Mouse (Mus musculus): ENCODE measurements around the gene Psmc5. TPM values are rescaled to one million over a fixed set of nuclear protein-coding genes. Genes with fewer than 3 reads are reported as not detected.

The Psmc5 gene
- polyA plus RNA-seq, 1 experiment from 2014 or later, result 381 TPM

GRCm38 (mm10) chr11:106255174-106255573, 780 bp upstream of the Psmc5 start:
- ATAC-seq (ENCODE audit: low FRiP score, low read depth), result no peak

GRCm38 (mm10) chr11:106256775-106257174, 821 bp downstream of the Psmc5 start:
- no peaks in the 10 kb centered on the region for H3K9me3 ChIP-seq
- 74% methylated on average over 5 of the region's 5 CpGs for WGBS
- H3K36me3 ChIP-seq, result peaks cover 54% of the 10 kb centered on the region
- H3K27ac ChIP-seq, result no peak overlapping the region
- no peak for ATAC-seq (ENCODE audit: low FRiP score, low read depth)
- peak overlapping the region; percentile 82 for H3K4me3 ChIP-seq
- H3K4me1 ChIP-seq, result peaks cover 20% of the 10 kb centered on the region
- peak overlapping the region; percentile 96 for H3K4me2 ChIP-seq (replicated peaks)
- H3K27me3 ChIP-seq (replicated peaks), result no peaks in the 10 kb centered on the region
- H3K9ac ChIP-seq, result 0 out of 2 replicates have a peak overlapping the region, but pooled peaks have one; percentile 38

More at GRCm38 (mm10) chr11:106255174-106255573, 780 bp upstream of the Psmc5 start:
- H3K4me1 ChIP-seq, result peaks cover 20% of the 10 kb centered on the region
- peaks cover 56% of the 10 kb centered on the region for H3K36me3 ChIP-seq
- H3K9ac ChIP-seq, result peak overlapping the region; percentile 75
- H3K27ac ChIP-seq, result no peak overlapping the region
- peak overlapping the region; percentile 82 for H3K4me3 ChIP-seq
- no peaks in the 10 kb centered on the region for H3K9me3 ChIP-seq
- H3K4me2 ChIP-seq (replicated peaks), result peak overlapping the region; percentile 96
- WGBS, result 4% methylated on average over 22 of the region's 22 CpGs
- H3K27me3 ChIP-seq (replicated peaks), result no peaks in the 10 kb centered on the region

GRCm38 (mm10) chr11:106260826-106261450, 5.0 kb downstream of the Psmc5 start:
- WGBS, result 84% methylated on average over 14 of the region's 14 CpGs
- no peak for ATAC-seq (ENCODE audit: low FRiP score, low read depth)

GRCm38 (mm10) chr11:106263963-106264362, 8.0 kb downstream of the Psmc5 start:
- H3K9ac ChIP-seq, result no peak overlapping the region
- no peaks in the 10 kb centered on the region for H3K27me3 ChIP-seq (replicated peaks)
- no peak for ATAC-seq (ENCODE audit: low FRiP score, low read depth)
- no peak overlapping the region for H3K4me3 ChIP-seq
- peaks cover 21% of the 10 kb centered on the region for H3K4me1 ChIP-seq
- 90% methylated on average over 9 of the region's 9 CpGs for WGBS
- no peaks in the 10 kb centered on the region for H3K9me3 ChIP-seq
- no peak overlapping the region for H3K27ac ChIP-seq
- H3K4me2 ChIP-seq (replicated peaks), result no peak overlapping the region
- peaks cover 75% of the 10 kb centered on the region for H3K36me3 ChIP-seq

More at GRCm38 (mm10) chr11:106260826-106261450, 5.0 kb downstream of the Psmc5 start:
- H3K36me3 ChIP-seq, result peaks cover 76% of the 10 kb centered on the region
- H3K9me3 ChIP-seq, result no peaks in the 10 kb centered on the region
- H3K4me3 ChIP-seq, result no peak overlapping the region
- H3K27me3 ChIP-seq (replicated peaks), result no peaks in the 10 kb centered on the region
- H3K9ac ChIP-seq, result no peak overlapping the region
- H3K27ac ChIP-seq, result no peak overlapping the region
- H3K4me1 ChIP-seq, result peaks cover 11% of the 10 kb centered on the region
- no peak overlapping the region for H3K4me2 ChIP-seq (replicated peaks)

- 92% methylated on average over 15 of the region's 15 CpGs for WGBS
- H3K27me3 ChIP-seq (replicated peaks), result no peaks in the 10 kb centered on the region
- peaks cover 28% of the 10 kb centered on the region for H3K4me1 ChIP-seq
- H3K9me3 ChIP-seq, result no peaks in the 10 kb centered on the region
- H3K4me3 ChIP-seq, result no peak overlapping the region
- no peak overlapping the region for H3K4me2 ChIP-seq (replicated peaks)
- H3K27ac ChIP-seq, result no peak overlapping the region
- peaks cover 69% of the 10 kb centered on the region for H3K36me3 ChIP-seq
- no peak overlapping the region for H3K9ac ChIP-seq
- no peak for ATAC-seq (ENCODE audit: low FRiP score, low read depth)
Measured at GRCm38 (mm10) chr11:106264988-106265387, 9.0 kb downstream of the Psmc5 start.

- Histone ChIP-seq H3K36me3 (peaks cover 68% of the 10 kb centered on the region), H3K4me3 (no peak overlapping the region)
- WGBS, result 91% methylated on average over 4 of the region's 4 CpGs
Measured at GRCm38 (mm10) chr11:106265570-106265969, 9.6 kb downstream of the Psmc5 start.

GRCm38 (mm10) chr11:106266431-106266830, 10.5 kb downstream of the Psmc5 start:
- no peak for ATAC-seq (ENCODE audit: low FRiP score, low read depth)
- Histone ChIP-seq H3K27ac (no peak overlapping the region), H3K27me3 (replicated peaks) (no peaks in the 10 kb centered on the region), H3K9ac (no peak overlapping the region), H3K4me2 (replicated peaks) (no peak overlapping the region), H3K9me3 (no peaks in the 10 kb centered on the region), H3K4me3 (no peak overlapping the region), H3K4me1 (peaks cover 39% of the 10 kb centered on the region), H3K36me3 (peaks cover 59% of the 10 kb centered on the region)
- 93% methylated on average over 10 of the region's 10 CpGs for WGBS

More at GRCm38 (mm10) chr11:106265570-106265969, 9.6 kb downstream of the Psmc5 start:
- ATAC-seq (ENCODE audit: low FRiP score, low read depth), result no peak
- no peak overlapping the region for H3K4me2 ChIP-seq (replicated peaks)
- H3K9me3 ChIP-seq, result no peaks in the 10 kb centered on the region
- H3K9ac ChIP-seq, result no peak overlapping the region
- H3K27me3 ChIP-seq (replicated peaks), result no peaks in the 10 kb centered on the region
- peaks cover 34% of the 10 kb centered on the region for H3K4me1 ChIP-seq
- H3K27ac ChIP-seq, result no peak overlapping the region

GRCm38 (mm10) chr11:106267311-106267852, 11.4 kb downstream of the Psmc5 start:
- Histone ChIP-seq H3K36me3 (peaks cover 50% of the 10 kb centered on the region), H3K4me2 (replicated peaks) (peak overlapping the region; percentile 45), H3K27me3 (replicated peaks) (no peaks in the 10 kb centered on the region), H3K4me1 (peaks cover 43% of the 10 kb centered on the region), H3K9me3 (no peaks in the 10 kb centered on the region), H3K27ac (0 out of 2 replicates have a peak overlapping the region, but pooled peaks have one; percentile 69), H3K4me3 (no peak overlapping the region), H3K9ac (no peak overlapping the region)
- ATAC-seq (ENCODE audit: low FRiP score, low read depth), result no peak
- WGBS, result 72% methylated on average over 15 of the region's 15 CpGs

GRCm38 (mm10) chr11:106267871-106268270, 11.9 kb downstream of the Psmc5 start:
- Histone ChIP-seq H3K27ac (peak overlapping the region; percentile 69), H3K4me3 (no peak overlapping the region), H3K4me1 (peaks cover 43% of the 10 kb centered on the region), H3K36me3 (peaks cover 45% of the 10 kb centered on the region), H3K9ac (0 out of 2 replicates have a peak overlapping the region, but pooled peaks have one; percentile 38), H3K9me3 (no peaks in the 10 kb centered on the region), H3K27me3 (replicated peaks) (no peaks in the 10 kb centered on the region), H3K4me2 (replicated peaks) (peak overlapping the region; percentile 45)
- 53% methylated on average over 5 of the region's 5 CpGs for whole genome bisulfite sequencing
- no peak for ATAC-seq (ENCODE audit: low FRiP score, low read depth)

- Histone ChIP-seq H3K36me3 (peaks cover 38% of the 10 kb centered on the region), H3K9me3 (no peaks in the 10 kb centered on the region), H3K4me1 (peaks cover 46% of the 10 kb centered on the region), H3K27ac (peak overlapping the region; percentile 69), H3K4me2 (replicated peaks) (peak overlapping the region; percentile 45), H3K4me3 (no peak overlapping the region), H3K9ac (peak overlapping the region; percentile 38), H3K27me3 (replicated peaks) (no peaks in the 10 kb centered on the region)
- 34% methylated on average over 8 of the region's 8 CpGs for WGBS
- ATAC-seq (ENCODE audit: low FRiP score, low read depth), result no peak
Measured at GRCm38 (mm10) chr11:106268326-106269059, 12.5 kb downstream of the Psmc5 start.

- Histone ChIP-seq H3K27ac (peak overlapping the region; percentile 69), H3K27me3 (replicated peaks) (no peaks in the 10 kb centered on the region), H3K4me2 (replicated peaks) (peak overlapping the region; percentile 45), H3K4me1 (peaks cover 46% of the 10 kb centered on the region), H3K36me3 (peaks cover 33% of the 10 kb centered on the region), H3K4me3 (no peak overlapping the region), H3K9ac (peak overlapping the region; percentile 38; the same call in 1 of the 2 replicates), H3K9me3 (no peaks in the 10 kb centered on the region)
- ATAC-seq (ENCODE audit: low FRiP score, low read depth), result no peak
- WGBS, result 39% methylated on average over 3 of the region's 3 CpGs
Measured at GRCm38 (mm10) chr11:106269060-106269431, 13.1 kb downstream of the Psmc5 start.

- peak overlapping the region; percentile 95 for H3K9ac ChIP-seq
- peaks cover 11% of the 10 kb centered on the region for H3K36me3 ChIP-seq
- peak overlapping the region; percentile 94 for H3K4me3 ChIP-seq
- 52% methylated on average over 5 of the region's 5 CpGs for WGBS
- no peaks in the 10 kb centered on the region for H3K27me3 ChIP-seq (replicated peaks)
- H3K4me2 ChIP-seq (replicated peaks), result peak overlapping the region; percentile 85
- ATAC-seq (ENCODE audit: low FRiP score, low read depth), result no peak
- H3K27ac ChIP-seq, result no peak overlapping the region; the same call in 1 of the 2 replicates
- no peaks in the 10 kb centered on the region for H3K9me3 ChIP-seq
- peaks cover 46% of the 10 kb centered on the region for H3K4me1 ChIP-seq
Measured at GRCm38 (mm10) chr11:106271131-106271793, 15.3 kb downstream of the Psmc5 start.

All from neural tube, embryonic 12.5 days (tissue).